Mouse (Mus musculus): Measurements from ENCODE around the gene Zfp39.
"Not testable (repeated sequence)": the region's sequence is repeated elsewhere in the genome, so short reads cannot be mapped to it uniquely, and the experiment has no call there.

Zfp39 gene

GRCm38 (mm10) chr11:58922420-58922819 lies 18.4 kb upstream of the Zfp39 start:
- DNase-seq (ENCODE audit: low spot score) = no peak

- DNase-seq (ENCODE audit: low spot score) = no peak
Observed at GRCm38 (mm10) chr11:58918759-58919158, 14.7 kb upstream of the Zfp39 start.

- no peak for DNase-seq (ENCODE audit: low spot score)
Observed at GRCm38 (mm10) chr11:58917745-58918366, 13.8 kb upstream of the Zfp39 start, which contains the start of gene Btnl10. TSS of gene Btnl10 (plus strand) at chr11:58917908.

- DNase-seq (ENCODE audit: low spot score) = peak; percentile 42
Observed at GRCm38 (mm10) chr11:58916879-58917744, 13.1 kb upstream of the Zfp39 start.

- DNase-seq (ENCODE audit: low spot score) = peak; percentile 7
Observed at GRCm38 (mm10) chr11:58914461-58915028, 10.5 kb upstream of the Zfp39 start.

GRCm38 (mm10) chr11:58913776-58914175 lies 9.8 kb upstream of the Zfp39 start:
- no peak for DNase-seq (ENCODE audit: low spot score)

GRCm38 (mm10) chr11:58904838-58905237 lies 813 bp upstream of the Zfp39 start:
- DNase-seq (ENCODE audit: low spot score) = no peak

- no peak for DNase-seq (ENCODE audit: low spot score)
Observed at GRCm38 (mm10) chr11:58904410-58904718, 339 bp upstream of the Zfp39 start.

GRCm38 (mm10) chr11:58901080-58901479 lies 2.9 kb downstream of the Zfp39 start:
- DNase-seq (ENCODE audit: low spot score) = no peak

GRCm38 (mm10) chr11:58897485-58897884 lies 6.5 kb downstream of the Zfp39 start:
- no peak for DNase-seq (ENCODE audit: low spot score)

- DNase-seq (ENCODE audit: low spot score) = peak; percentile 15
Observed at GRCm38 (mm10) chr11:58894456-58894855, 9.6 kb downstream of the Zfp39 start.

GRCm38 (mm10) chr11:58890511-58890910 lies 13.5 kb downstream of the Zfp39 start:
- DNase-seq (ENCODE audit: low spot score) = no peak

- DNase-seq (ENCODE audit: low spot score) = no peak
Observed at GRCm38 (mm10) chr11:58883756-58884155, 20.3 kb downstream of the Zfp39 start.

GRCm38 (mm10) chr11:58870961-58871360 lies 33.1 kb downstream of the Zfp39 start:
- DNase-seq (ENCODE audit: low spot score) = no peak

- no peak for DNase-seq (ENCODE audit: low spot score)
Observed at GRCm38 (mm10) chr11:58867954-58868330, 36.1 kb downstream of the Zfp39 start.

GRCm38 (mm10) chr11:58867039-58867953 lies 36.7 kb downstream of the Zfp39 start, which contains the start of gene 2810021J22Rik:
TSS of gene 2810021J22Rik (plus strand) at chr11:58867216.
- peak; percentile 73 for DNase-seq (ENCODE audit: low spot score)

GRCm38 (mm10) chr11:58860744-58861143 lies 43.3 kb downstream of the Zfp39 start:
- no peak for DNase-seq (ENCODE audit: low spot score)

- no peak for DNase-seq (ENCODE audit: low spot score)
Observed at GRCm38 (mm10) chr11:58849731-58850130, 54.3 kb downstream of the Zfp39 start.

- DNase-seq (ENCODE audit: low spot score) = no peak
Observed at GRCm38 (mm10) chr11:58847636-58848035, 56.4 kb downstream of the Zfp39 start.

- peak; percentile 76 for DNase-seq (ENCODE audit: low spot score)
Observed at GRCm38 (mm10) chr11:58846919-58847461, 57.0 kb downstream of the Zfp39 start, which contains the start of gene Gm12258. TSS of gene Gm12258 (plus strand) at chr11:58847158.

- DNase-seq (ENCODE audit: low spot score) = not testable (repeated sequence)
Observed at GRCm38 (mm10) chr11:58838951-58839350, 65.1 kb downstream of the Zfp39 start, which contains the start of gene Olfr311. TSS of gene Olfr311 (plus strand) at chr11:58839251.
